Mouse (Mus musculus) lung, adult 2 months (tissue): ENCODE results near the gene D630039A03Rik.

Experiments used
- CTCF ChIP-seq: fragments of 200-500 bp; IDR thresholded peaks from 2 replicates; pipeline ENCODE4 v1.5.1; 2011; ENCODE audit warnings: mild to moderate bottlenecking, low read length, control low read depth; ENCODE audit not compliant: insufficient read depth
- POLR2A ChIP-seq: fragments of 200-500 bp; IDR thresholded peaks from 2 replicates; pipeline ENCODE4 v1.6.1; 2011; ENCODE audit warnings: low read depth, mild to moderate bottlenecking, control low read depth, low read length, borderline replicate concordance; ENCODE audit errors: extremely low read depth

- TF ChIP-seq POLR2A (no peak), CTCF (no peak)
Measured at GRCm38 (mm10) chr4:57904638-57905037, 11.5 kb downstream of the D630039A03Rik start.
